Mouse (Mus musculus): ENCODE results near the gene Olfr761. TPM values are rescaled to one million over a fixed set of nuclear protein-coding genes. Genes with fewer than 3 reads are reported as not detected.

Gene Olfr761
- polyA plus RNA-seq (2012; rRNA removed; ENCODE audit: low replicate concordance), result not detected in 2 replicates

GRCm38 (mm10) chr17:37952979-37953378, at the start of gene Olfr761:
Gene Olfr761, minus strand, starts transcription at chr17:37953079.

DNA sequence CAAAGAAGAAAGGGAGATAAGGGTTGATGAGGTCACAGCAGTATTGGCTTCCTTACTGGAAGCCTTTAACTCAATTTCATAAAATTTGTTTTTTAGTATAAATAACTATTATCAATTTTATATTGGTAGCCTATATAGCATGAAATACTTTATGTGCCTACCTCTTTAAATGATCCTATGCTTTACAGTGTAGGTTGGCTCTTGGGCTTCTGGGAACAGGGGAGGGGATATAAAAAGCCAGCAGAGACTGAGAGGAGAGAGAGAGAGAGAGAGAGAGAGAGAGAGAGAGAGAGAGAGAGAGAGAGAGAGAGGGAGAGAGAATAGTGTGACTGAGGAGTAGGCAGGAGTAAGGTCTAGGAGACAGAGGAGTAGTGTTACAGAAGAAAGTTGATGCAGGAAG, 32.6 kb downstream of the Olfr761 start, which contains the start of gene Olfr128:
TSS of gene Olfr128 (plus strand) at position 301 of the 400 bp plus-strand sequence.

Other genes starting within 250 kb of the Olfr761 start
- gene Olfr120, start 231.3 kb downstream of the Olfr761 start, polyA plus RNA-seq (2012; rRNA removed; ENCODE audit: low replicate concordance), result not detected in 2 replicates
- gene Olfr121, start 204.2 kb downstream of the Olfr761 start, polyA plus RNA-seq (2012; rRNA removed; ENCODE audit: low replicate concordance), result not detected in 2 replicates
- gene Olfr122, start 184.5 kb downstream of the Olfr761 start, polyA plus RNA-seq (2012; rRNA removed; ENCODE audit: low replicate concordance), result not detected in 2 replicates
- gene Olfr123, start 159.6 kb downstream of the Olfr761 start, polyA plus RNA-seq (2012; rRNA removed; ENCODE audit: low replicate concordance), result not detected in 2 replicates
- not detected in 2 replicates for gene Olfr124, start 153.2 kb downstream of the Olfr761 start, polyA plus RNA-seq (2012; rRNA removed; ENCODE audit: low replicate concordance)
- not detected in 2 replicates for gene Olfr125, start 120.1 kb downstream of the Olfr761 start, polyA plus RNA-seq (2012; rRNA removed; ENCODE audit: low replicate concordance)
- gene Olfr126, start 105.6 kb downstream of the Olfr761 start, polyA plus RNA-seq (2012; rRNA removed; ENCODE audit: low replicate concordance), result not detected in 2 replicates
- not detected in 2 replicates for gene Olfr127, start 52.6 kb downstream of the Olfr761 start, polyA plus RNA-seq (2012; rRNA removed; ENCODE audit: low replicate concordance)
- gene Olfr128, start 32.5 kb downstream of the Olfr761 start, polyA plus RNA-seq (2012; rRNA removed; ENCODE audit: low replicate concordance), result not detected in 2 replicates
- gene Olfr129, start 107.0 kb upstream of the Olfr761 start, polyA plus RNA-seq (2012; rRNA removed; ENCODE audit: low replicate concordance), result not detected in 2 replicates
- not detected in 2 replicates for gene Olfr130, start 110.8 kb upstream of the Olfr761 start, polyA plus RNA-seq (2012; rRNA removed; ENCODE audit: low replicate concordance)
- gene Olfr131, start 135.6 kb upstream of the Olfr761 start, polyA plus RNA-seq (2012; rRNA removed; ENCODE audit: low replicate concordance), result not detected in 2 replicates
- gene Olfr132, start 181.4 kb upstream of the Olfr761 start, polyA plus RNA-seq (2012; rRNA removed; ENCODE audit: low replicate concordance), result not detected in 2 replicates
- gene Olfr133, start 192.2 kb upstream of the Olfr761 start, polyA plus RNA-seq (2012; rRNA removed; ENCODE audit: low replicate concordance), result not detected in 2 replicates
- not detected in 2 replicates for gene Olfr134, start 218.3 kb upstream of the Olfr761 start, polyA plus RNA-seq (2012; rRNA removed; ENCODE audit: low replicate concordance)

Data from subcutaneous adipose tissue, adult 2 months (tissue).